Mouse (Mus musculus): ENCODE measurements around the gene Naa80. TPM values are rescaled to one million over a fixed set of nuclear protein-coding genes. Genes with fewer than 3 reads are reported as not detected.

Gene Naa80
- total RNA-seq, 4 experiments from 2014 or later, result 9.1 to 17.4 (median 13.3) TPM

DNA sequence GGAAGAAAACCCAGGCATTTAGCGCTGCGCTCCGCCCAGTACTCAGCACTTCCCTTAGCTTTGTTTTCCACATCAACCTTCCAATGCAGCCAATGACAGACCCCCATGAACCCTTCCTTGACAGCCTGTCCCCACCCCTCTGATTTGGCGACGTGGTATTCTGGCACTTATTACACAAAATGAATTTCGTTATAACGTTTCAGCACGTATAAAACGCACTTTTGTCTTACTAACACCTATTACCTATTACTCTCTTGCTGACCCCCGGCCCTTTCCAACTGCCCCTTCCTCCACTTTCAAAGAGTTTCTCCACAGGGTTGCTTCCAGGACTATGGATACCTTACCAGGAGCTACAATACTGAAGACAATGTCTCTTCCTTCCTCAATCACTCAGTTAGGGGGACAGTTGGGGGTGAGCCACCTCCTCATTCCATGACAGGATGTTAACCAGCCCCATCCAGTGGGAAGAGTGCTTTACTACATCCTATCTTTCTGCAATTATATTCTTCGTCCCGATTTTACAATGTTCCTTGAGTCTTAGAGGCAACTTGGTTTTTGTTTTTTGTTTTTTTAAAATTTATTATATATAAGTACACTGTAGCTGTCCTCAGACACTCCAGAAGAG lies 34.4 kb downstream of the Naa80 start:
- DNase-seq (ENCODE audit: low spot score in 2 of 2), result no peak

DNA sequence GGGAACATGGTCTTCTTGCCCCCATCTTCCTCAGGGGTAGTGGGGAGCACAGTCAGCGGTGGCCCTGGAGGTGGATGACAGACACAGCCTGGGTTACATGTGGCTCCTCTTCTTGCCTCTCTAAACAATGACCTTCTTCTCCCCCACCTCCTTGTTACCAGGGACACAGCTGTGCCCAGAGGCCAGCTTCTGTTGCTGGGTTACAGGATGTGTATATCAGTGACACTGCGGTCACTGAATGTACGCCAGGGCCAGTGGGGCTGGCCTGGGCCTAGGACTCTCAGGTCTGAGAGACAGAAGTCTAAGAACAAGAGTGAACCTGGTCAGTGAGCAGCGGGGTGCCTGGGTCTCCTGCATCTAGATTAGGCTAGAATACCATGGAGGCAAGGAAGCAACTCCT lies 36.3 kb downstream of the Naa80 start:
- DNase-seq (ENCODE audit: low spot score in 2 of 2), result no peak

- DNase-seq (ENCODE audit: low spot score in 2 of 2), result no peak
These were observed 38.8 kb downstream of the Naa80 start for GRCm38 (mm10) chr9:107617461-107617860.

- no peak for DNase-seq (ENCODE audit: low spot score in 2 of 2)
These were observed 39.4 kb downstream of the Naa80 start for GRCm38 (mm10) chr9:107618098-107618497.

- no peak for DNase-seq (ENCODE audit: low spot score in 2 of 2)
These were observed 40.3 kb downstream of the Naa80 start for GRCm38 (mm10) chr9:107618778-107619545.

DNA sequence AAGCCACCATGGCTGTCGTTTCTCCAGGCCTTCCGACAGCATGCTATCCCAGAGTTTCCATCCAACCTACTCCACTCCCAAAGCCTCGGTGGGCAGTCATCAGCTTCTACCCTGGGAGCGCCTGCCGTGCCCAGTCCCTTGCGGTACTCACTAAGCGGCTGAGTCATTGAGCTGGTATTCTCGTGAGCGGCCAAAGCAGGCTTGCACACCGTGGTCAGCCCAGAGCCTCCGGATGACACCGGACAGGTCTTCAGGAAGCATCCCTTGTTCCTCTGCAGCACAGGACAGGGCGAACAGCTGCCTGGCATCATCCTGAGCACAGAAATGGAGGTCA lies 40.8 kb downstream of the Naa80 start:
- DNase-seq (ENCODE audit: low spot score in 2 of 2), result no peak

GRCm38 (mm10) chr9:107620954-107621353 lies 42.3 kb downstream of the Naa80 start:
- no peak for DNase-seq (ENCODE audit: low spot score in 2 of 2)

- DNase-seq (ENCODE audit: low spot score in 2 of 2), result no peak
These were observed 45.9 kb downstream of the Naa80 start for GRCm38 (mm10) chr9:107624539-107624938.

GRCm38 (mm10) chr9:107624951-107625350 lies 46.3 kb downstream of the Naa80 start:
- DNase-seq (ENCODE audit: low spot score in 2 of 2), result no peak

DNA sequence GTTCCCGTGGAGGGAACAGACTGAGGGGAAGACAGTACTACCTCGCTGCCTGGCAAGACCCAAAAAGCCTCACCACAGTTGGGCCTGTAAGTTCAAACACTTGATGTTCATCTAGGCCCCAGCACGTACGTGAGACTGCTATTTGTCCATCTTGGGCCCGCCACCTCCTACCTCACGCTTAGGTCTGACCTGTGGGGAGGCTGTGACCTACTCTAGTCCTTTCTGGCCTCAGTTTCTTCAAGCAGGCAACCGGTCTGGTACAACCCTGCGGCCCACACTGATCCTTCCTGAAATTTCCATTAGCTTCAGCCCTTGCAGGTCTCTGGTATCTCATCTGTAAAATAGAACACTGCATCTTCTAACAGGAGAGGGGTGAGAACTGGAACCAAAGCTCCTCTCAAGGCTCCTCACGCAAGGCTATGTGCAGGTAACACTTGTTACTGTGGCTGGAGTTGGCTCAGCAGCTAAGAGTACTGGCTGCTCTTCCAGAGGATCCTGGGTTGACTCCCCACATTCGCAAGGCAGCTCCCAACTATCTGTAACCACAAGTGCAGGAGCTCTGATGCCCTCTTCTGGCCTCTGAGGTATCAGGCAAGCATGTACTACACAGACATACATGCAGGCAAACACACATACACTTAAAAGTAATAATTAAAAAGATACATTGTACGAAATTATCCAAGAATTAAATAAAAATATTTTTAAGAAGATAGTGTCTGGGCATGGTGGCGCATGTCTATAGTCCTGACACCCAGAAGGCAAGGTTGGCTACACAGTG lies 46.9 kb downstream of the Naa80 start:
- DNase-seq (ENCODE audit: low spot score in 2 of 2), result no peak

DNA sequence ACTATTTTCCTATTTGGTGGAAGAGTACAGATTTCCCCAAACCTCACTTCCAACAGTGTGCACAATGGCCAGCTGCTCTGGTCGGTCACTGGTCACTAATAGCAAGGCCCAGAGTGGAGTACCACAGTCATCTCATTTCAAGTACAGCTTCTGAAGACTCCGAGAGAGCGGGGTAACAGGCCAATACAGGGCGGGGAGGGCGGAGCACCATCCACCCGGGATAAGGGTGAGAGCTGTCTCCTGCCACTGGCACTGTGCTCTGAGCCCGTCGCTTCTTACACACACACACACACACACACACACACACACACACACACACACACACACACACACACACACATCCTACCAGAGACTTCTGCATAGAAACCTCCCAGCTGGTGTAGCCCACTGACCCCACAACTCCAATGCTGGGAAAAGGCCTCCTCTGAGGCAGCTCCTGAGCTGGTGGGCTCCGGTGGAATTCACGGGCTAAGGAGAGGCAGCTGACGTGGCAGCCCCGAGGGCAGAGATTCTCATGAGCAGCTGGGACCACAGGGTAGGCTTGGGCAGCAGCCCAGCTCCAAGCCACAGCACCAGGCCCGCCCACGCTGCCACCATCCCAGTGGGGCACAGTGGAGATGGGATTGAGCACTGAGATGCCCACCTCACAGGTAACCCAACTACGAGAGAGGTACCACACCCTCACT lies 47.6 kb downstream of the Naa80 start:
- DNase-seq (ENCODE audit: low spot score in 2 of 2), result no peak

DNA sequence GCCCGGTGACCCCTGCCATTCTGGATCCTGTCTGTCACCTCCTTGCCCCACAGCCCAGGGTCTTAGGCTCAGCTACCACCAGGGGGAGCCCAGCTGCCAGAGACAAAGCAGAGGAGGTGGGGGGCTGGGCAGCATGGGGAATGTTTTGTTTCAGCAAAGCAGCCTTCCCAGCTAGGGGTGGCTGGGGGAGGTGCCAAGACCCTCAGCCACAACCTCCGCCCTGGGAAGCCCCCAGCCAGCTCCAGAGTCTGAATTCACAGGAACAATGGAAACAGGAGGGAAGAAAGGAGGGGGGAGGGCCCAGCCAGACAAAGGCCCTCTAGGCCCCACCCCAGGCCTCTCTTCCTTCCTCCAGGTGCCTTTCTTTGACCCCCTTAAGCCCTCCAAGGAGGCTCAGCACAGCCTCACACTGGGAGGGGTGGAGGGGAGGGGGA lies 48.2 kb downstream of the Naa80 start:
- DNase-seq (ENCODE audit: low spot score in 2 of 2), result no peak

- no peak for DNase-seq (ENCODE audit: low spot score in 2 of 2)
These were observed 48.9 kb downstream of the Naa80 start for GRCm38 (mm10) chr9:107627387-107628255.

GRCm38 (mm10) chr9:107628721-107629410 lies 50.2 kb downstream of the Naa80 start:
- no peak for DNase-seq (ENCODE audit: low spot score in 2 of 2)

GRCm38 (mm10) chr9:107629411-107629730 lies 50.7 kb downstream of the Naa80 start:
- DNase-seq (ENCODE audit: low spot score in 2 of 2), result no peak

- DNase-seq (ENCODE audit: low spot score in 2 of 2), result no peak
These were observed 51.3 kb downstream of the Naa80 start for GRCm38 (mm10) chr9:107629901-107630425.

DNA sequence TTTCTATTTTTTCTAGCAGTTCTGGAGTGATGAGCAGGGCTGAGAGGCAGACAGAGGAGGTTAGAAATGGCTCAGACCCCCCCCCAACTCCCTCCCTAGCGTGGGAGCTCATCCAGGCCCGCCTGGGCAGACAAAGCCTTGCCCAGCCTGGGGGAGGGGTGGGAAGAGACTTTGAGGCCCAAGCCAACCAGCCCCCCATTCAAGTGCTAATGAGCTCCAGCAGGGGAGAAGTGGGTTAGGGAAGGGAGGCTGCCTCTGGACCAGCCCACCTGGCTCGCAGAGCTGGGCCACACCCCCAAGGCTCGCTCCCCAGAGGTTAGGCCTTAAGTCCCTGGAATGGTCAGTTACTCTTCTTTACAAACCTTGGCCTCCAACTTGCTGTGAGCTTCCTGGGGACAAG lies 51.9 kb downstream of the Naa80 start:
- peak in 1 of 2 experiments; percentile 64 for DNase-seq (ENCODE audit: low spot score in 2 of 2)

DNA sequence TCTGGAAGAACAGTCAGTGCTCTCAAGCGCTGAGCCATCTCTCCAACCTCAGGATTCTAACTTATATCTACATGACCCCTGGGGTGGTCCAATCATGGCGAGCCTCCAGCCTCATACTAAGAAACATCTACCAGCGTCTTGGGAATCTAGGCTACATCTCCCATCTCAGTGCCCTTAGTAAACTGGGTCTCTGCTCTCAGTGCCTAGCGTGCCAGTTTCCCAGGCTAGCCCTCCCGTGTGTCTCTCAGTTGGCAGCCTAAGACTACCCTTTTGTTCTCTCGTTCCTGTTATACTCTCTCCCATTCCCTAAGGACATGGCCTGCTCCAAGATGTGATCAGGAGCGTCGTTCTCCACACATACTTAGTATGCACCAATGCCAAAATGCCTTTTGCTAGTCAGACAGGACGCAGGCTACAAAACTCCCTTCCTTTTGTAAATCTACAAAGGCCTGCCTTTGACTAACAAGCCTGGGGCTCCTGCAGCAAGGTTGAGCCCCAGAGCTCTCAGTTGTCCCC lies 52.7 kb downstream of the Naa80 start:
- no peak for DNase-seq (ENCODE audit: low spot score in 2 of 2)

DNA sequence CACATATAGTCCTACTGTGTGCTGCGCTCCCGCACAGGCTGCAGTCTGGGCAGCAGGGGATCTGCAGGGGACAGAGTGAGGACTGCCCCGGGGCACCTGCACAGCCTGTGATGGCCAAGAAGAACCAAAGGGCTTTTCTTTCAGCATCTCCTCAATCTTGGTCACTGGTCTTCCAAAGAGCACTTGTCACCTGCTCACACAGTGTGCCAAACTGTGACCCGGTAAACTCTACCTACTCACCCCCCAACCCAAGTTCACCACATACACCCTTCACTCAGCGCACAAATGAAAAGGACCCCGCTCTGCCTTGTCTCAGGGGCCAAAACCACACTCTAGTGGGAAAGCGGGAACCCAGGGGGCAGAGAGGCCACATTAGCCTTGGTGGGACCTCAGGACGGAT lies 53.2 kb downstream of the Naa80 start:
- no peak for DNase-seq (ENCODE audit: low spot score in 2 of 2)

GRCm38 (mm10) chr9:107632478-107632877 lies 53.8 kb downstream of the Naa80 start:
- no peak for DNase-seq (ENCODE audit: low spot score in 2 of 2)
